Mouse (Mus musculus): Measurements from ENCODE around the gene Peg10. TPM values are rescaled to one million over a fixed set of nuclear protein-coding genes. Genes with fewer than 3 reads are reported as not detected.

The Peg10 gene
- polyA plus RNA-seq, 1 experiment = 0.91 TPM

DNA sequence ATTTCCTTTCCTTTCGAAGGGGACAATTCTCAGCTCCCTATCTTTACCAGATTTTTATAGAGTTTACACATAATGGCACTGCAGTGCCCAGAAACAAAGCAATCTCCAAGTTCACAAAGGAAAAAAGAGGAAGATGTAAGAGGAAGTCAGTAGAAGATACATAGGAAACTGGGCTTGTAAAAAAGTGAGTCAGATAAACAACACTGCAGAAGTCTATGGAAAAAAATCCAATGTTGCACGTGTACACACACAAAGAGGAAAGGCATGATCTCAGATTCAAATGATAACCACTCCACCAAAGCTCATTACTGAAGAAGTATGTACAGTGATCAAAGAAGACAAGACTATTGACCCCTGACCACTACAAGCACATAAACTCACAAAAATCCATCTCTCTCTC lies 51.3 kb downstream of the Peg10 start:
- H3K4me1 ChIP-seq (ENCODE audit: control insufficient read depth, insufficient read depth, insufficient read length, low read length) = no peaks in the 10 kb centered on the region; the same call in 1 of the 2 replicates
- no peak overlapping the region for H3K4me3 ChIP-seq (ENCODE audit: insufficient read depth, low read depth, low read length)
- 0 out of 2 replicates have a peak overlapping the region, but pooled peaks have one; percentile 48 for H3K27ac ChIP-seq (replicated peaks; ENCODE audit: low read depth, low read length)

DNA sequence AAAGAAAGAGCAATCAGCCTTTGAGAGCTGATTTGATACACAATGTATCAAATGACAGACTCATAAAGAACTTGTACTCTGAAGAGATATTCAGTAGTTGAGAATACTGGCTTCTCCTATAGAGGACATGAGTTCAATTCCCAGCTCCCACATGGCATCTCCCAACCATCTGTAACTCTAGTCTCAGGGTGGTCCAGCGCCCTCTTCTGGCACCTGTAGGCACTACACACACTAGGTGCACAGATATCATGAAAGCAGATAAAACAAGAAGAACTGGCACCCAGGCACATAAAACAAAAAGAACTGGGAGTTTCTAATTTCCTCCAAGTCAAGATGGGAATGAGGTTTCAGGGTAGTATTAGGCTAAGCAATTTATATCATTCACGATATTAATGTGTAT lies 52.3 kb downstream of the Peg10 start:
- H3K4me3 ChIP-seq (ENCODE audit: insufficient read depth, low read depth, low read length) = no peak overlapping the region
- H3K27ac ChIP-seq (replicated peaks; ENCODE audit: low read depth, low read length) = no peak overlapping the region
- H3K4me1 ChIP-seq (ENCODE audit: control insufficient read depth, insufficient read depth, insufficient read length, low read length) = no peaks in the 10 kb centered on the region; the same call in 1 of the 2 replicates

DNA sequence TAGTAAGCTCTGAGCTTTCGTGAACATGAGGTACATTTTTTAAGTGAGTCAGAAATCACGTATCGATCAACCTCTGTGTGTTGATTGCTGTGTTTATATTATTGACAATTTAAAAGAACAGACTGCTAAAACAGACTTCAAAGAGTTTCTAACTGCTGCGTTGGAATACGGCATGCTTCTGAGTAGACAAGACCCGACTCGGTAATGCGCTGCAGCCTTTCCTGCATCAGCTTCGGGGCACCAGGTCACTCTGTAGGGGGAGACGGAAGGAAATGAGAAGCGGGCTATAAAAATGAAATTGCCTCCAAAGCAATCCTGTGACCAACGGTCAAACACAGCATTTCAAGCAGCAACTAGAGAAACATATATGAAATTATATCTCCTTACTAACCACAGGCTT lies 59.9 kb downstream of the Peg10 start:
- no peaks in the 10 kb centered on the region for H3K4me1 ChIP-seq (ENCODE audit: control insufficient read depth, insufficient read depth, insufficient read length, low read length)

More for the DNA sequence above, 59.9 kb downstream of the Peg10 start:
- Histone ChIP-seq H3K27ac (replicated peaks; ENCODE audit: low read depth, low read length) (no peak overlapping the region), H3K4me3 (ENCODE audit: insufficient read depth, low read depth, low read length) (no peak overlapping the region)

Other genes starting within 250 kb of the Peg10 start
- gene Col1a2, start 242.5 kb upstream of the Peg10 start, polyA plus RNA-seq (2012; ENCODE audit: insufficient read depth, insufficient read length, missing spikeins) = 55.7 and 80.6 TPM in 2 replicates
- gene Casd1, start 146.5 kb upstream of the Peg10 start, polyA plus RNA-seq (2012; ENCODE audit: insufficient read depth, insufficient read length, missing spikeins) = 10.3 and 13.0 TPM in 2 replicates
- 39.0 and 41.2 TPM in 2 replicates for gene Sgce, start 99 bp upstream of the Peg10 start, polyA plus RNA-seq (2012; ENCODE audit: insufficient read depth, insufficient read length, missing spikeins)
- gene Ppp1r9a, start 155.6 kb downstream of the Peg10 start, polyA plus RNA-seq (2012; ENCODE audit: insufficient read depth, insufficient read length, missing spikeins) = 8.3 and 8.9 TPM in 2 replicates

Data from brown adipose tissue, adult 24 weeks (tissue).